Mouse (Mus musculus) layer of hippocampus, adult 9-11 months (tissue): ENCODE data around the gene Snca.

Experiments used
- DNase-seq: peaks from one replicate; pipeline ENCODE4 v3.0.0; 2022

Snca gene

GRCm38 (mm10) chr6:60829282-60829891 lies at the start of gene Snca:
TSS of gene Snca (minus strand) at chr6:60829855.
- peak; percentile 48 for DNase-seq

- DNase-seq, result peak; percentile 70
Measured at GRCm38 (mm10) chr6:60870126-60870525, 40.5 kb upstream of the Snca start.

GRCm38 (mm10) chr6:60856599-60856998 lies 26.9 kb upstream of the Snca start:
- peak; percentile 6 for DNase-seq

DNA sequence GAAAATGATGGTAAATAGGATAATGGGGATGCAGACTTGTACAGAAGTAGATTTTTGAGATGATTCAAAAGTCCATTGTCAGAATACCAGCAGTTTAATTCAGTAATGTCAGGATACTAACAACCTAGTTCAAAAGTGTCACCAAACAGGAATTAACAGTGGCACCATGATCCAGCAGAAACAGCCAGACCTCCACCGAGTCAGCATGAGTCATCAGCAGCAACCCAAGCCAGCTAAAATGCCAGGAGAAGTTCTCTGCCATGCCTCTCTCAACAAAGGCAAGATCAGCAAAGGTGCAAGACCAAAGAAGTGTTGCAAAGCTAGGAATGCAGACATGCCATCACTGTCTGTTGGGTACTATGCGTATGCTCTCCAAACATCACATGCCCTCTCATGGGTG lies 22.0 kb upstream of the Snca start:
- DNase-seq, result no peak

DNA sequence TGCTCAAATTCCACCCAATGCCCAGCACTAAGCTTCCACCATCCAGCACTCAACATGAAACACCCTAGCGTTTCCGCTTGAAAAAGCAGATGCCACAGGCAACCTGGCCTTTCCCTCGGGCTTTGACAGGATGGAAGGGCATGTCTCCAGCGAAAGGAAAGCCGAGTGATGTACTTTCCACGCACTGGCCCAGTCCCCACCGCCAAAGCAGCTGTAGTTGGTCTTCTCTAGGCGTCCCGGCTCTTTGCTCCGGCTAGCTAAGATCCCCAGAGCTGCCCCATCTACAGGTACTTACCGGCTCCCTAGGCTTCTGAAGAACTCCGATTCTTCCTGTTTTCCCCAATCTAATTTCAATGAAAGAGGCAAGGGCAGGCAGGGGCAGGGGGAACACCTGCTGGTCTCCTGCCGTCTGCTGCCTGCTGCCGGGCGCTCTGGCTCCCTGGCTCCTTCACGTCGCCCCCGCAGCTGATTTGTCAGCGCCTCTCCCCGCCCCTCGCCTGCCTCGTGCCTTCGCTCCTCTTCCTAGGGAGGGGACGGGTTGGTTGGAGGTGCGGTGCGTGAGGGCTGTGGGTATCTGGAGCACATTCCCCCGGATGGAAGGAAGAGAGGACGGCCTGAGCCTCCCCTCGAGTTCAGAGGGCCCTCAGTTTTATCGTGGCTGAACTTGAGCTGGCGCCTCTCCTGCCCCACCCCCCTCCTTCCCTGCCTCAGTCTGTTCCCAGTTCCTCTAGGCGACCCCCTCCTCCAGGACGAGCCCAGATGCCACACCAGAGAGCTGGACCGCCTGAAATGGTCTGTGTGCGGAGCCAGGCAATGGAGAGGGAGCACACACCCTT lies 1.0 kb downstream of the Snca start:
- peak; percentile 85 for DNase-seq

- no peak for DNase-seq
Measured at GRCm38 (mm10) chr6:60828047-60828428, 1.6 kb downstream of the Snca start.

DNA sequence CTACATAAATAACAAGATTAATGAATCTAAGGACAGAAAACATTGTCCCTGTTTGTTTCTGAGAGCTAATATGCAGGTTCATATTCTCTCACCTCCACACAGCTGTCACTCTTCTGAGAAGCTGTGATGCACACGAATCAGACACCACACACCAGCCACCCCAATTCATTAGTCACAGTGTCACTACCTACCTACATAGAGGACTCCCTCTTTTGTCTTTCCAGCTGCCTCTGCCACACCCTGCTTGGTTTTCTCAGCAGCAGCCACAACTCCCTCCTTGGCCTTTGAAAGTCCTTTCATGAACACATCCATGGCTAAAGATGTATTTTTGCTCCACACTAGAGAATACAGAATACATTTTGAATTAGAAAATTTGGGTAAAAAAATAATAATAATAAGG lies 2.4 kb downstream of the Snca start:
- no peak for DNase-seq

DNA sequence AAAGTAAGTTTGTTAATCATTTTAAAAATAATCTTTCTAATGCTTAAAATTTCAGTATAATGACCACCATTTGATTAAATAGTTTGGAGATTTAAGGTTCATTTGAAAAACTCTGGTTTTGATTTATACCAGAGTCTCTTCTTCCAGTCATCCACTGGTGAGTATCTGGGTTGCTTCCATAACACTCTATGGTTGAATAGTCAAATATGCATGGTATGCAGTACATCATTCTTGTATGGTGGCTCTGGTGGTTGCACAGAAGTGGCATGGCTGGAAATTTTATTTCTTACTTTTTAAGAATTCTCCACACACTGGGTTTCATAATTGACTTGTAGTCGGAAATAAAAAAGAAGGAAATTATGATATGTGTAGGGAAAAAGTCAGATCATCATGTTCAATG lies 10.4 kb downstream of the Snca start:
- no peak for DNase-seq

DNA sequence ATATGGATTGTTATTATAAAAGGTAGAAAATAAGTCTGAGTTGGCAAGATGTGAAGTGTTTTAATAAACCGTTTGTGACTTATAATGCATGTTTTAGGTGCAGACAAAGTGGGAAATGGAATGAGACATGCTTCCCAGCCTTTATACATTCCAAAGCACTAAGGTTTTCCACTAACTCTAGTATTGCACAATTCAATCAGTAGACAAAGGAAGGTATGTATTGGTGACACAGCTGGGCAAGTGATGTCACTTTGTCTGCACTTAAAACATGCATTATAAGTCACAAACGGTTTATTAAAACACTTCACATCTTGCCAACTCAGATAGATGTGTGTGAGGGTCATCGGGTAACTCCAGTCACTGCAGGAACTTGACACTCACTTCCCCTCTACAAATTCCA lies 16.1 kb downstream of the Snca start:
- DNase-seq, result no peak

GRCm38 (mm10) chr6:60798266-60798665 lies 31.4 kb downstream of the Snca start:
- no peak for DNase-seq

DNA sequence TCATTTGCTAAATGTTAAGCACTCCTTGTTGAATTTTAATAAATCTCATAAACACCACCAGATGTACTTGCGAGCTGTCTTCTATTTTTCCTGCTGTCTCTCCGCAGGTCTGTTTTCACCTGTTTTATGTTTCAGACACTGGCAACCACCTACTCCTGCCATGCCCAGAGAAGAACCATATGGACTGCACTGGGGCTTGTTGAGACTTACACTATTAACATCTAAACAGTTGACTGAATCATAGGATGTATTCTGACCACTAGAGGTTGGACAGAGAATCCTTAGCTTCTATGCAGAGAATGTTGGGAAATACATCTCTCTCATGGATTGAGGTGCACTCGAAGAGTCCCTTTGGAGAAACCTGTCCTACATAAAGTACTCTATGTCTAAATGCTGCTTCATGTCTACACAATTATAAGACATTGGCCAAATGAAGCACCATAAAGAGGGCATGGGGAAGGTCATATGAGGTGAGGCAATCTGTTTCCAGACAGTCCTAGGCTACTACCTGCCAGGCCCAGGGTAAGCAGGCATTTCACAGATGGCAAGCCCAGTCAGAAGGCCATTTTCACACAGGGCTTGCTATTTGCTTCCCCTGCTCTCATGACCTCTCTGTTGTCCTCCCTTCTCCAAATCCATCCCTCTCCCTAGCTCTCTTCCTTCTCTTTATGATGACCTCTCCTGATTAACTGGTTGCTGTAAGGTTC lies 35.8 kb downstream of the Snca start:
- no peak for DNase-seq

DNA sequence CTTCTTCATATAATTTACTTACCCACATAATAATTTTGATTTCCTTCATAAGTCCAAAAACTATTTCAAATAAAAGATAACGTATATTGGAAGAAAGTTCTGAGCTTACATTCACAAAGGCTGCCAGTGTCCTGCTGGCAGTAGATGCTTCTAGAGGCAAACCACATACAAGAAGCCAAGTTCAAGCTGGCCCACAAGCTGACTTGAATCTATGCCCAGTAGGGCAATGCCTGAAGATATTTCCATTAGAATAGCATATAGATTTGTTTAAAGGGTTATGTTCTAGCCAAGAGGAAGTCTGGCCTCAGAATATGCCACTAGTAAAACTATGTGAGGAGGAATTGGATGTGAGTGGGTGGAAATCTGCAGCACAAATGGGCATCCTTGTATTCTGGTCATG lies 42.7 kb downstream of the Snca start:
- no peak for DNase-seq

DNA sequence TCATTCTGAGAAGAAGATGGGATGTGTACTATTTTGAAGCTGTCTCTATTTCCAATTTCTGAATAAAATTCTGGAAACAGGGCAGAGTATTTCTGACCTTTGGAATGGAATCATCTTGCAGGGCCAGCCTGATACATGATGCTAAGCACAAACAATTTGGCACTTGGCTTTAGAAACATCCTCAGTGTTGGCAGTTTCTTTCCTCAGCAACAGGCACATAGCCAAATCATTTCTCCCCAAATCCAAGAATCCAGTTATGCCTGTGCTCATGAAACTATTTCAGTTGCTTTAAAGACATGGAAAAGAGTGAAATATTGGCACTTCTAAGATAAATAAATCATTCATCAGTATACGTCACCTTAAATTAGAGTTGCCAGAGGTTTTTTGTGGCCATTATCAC lies 57.8 kb downstream of the Snca start:
- peak; percentile 11 for DNase-seq

GRCm38 (mm10) chr6:60765696-60766095 lies 64.0 kb downstream of the Snca start:
- DNase-seq, result peak; percentile 14

- no peak for DNase-seq
Measured at GRCm38 (mm10) chr6:60762864-60763263, 66.8 kb downstream of the Snca start.

DNA sequence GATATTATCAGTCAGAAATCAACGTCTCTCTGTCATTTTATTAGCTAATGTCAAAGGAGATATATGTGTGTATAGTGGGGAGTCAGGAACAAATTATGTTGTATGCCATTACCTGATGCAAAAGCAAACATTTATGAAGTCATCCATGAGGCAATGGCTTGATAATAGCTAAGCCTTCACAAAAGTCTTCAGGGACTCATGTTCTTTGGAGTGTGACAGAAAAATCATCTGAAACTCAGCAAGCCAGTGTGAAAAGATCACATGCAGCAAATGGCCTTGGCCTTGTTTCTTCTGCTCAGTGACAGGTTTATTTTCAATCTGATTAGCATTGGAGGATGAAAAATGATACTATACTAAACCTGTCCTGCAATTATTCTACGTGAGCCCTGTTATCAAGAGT lies 67.9 kb downstream of the Snca start:
- no peak for DNase-seq

- no peak for DNase-seq
Measured at GRCm38 (mm10) chr6:60754975-60755374, 74.7 kb downstream of the Snca start.

DNA sequence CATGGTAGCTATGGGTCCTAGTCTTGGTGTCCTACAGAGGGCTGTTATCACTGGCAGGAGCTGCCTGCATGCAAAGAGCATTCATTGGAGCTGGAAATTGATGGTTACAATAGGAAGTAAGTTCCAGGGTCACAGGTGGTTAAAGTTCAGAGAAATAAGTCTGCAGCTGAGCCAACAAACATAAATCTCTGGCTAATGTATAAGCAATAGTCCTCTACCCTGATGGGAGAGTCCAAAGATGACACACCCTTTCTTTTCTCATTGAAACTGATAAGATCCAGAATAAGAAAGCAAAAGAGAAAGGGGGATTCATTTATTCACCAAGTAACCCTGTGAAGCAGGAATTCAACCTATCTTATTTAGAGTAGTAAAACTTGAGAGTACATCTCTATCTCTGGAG lies 83.7 kb downstream of the Snca start:
- no peak for DNase-seq

DNA sequence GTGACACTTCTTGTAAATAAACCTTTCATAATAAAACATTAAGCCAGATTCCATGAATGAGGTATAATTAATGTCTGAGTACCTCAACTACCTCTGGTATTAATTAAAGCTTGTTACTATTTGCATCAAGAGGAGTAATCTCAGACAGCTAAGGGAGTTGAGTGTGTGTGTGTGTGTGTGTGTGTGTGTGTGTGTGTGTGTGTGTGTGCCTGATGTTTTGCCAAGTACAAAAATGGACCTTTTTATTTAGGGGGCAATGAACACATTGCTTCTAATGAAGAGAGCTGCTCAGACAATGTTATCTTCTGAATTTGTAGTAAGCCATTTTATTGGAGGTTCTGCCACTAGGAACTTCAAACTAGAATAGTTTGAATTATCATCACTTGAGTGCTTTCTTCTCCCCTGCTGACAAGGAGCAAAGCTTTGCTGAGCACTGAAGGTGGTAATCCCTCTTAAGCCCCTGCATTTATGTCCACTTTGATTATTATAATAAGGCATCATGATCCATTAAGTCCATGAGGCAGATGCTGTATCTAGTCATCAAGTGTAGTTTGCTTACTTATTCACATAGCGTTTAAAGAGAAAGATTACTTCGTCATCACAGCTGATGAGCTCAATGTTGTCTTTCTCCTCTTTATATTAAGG lies 88.1 kb downstream of the Snca start:
- DNase-seq, result no peak

DNA sequence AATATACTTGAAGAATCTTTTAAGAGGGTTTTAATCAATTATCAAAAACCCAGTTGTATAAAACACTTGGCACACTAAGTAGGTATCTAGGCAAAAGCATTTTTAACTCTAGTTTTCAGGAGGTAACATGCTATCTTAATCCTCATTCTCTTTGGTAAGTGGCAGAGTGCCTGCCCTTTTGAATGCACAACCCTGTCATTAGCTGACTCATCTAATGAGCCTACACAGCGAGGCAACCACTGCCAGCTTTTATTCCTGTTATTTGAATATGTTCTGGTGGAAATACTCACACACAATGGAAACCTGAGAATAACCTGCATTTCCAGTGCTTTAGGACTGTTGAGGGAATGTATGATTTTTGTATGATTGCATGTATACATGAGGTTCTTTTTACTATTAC lies 89.9 kb downstream of the Snca start:
- peak; percentile 23 for DNase-seq

- no peak for DNase-seq
Measured at GRCm38 (mm10) chr6:60731164-60731563, 98.5 kb downstream of the Snca start.

- no peak for DNase-seq
Measured at GRCm38 (mm10) chr6:60724110-60724829, 105.4 kb downstream of the Snca start.

- peak; percentile 25 for DNase-seq
Measured at GRCm38 (mm10) chr6:60717566-60717965, 112.1 kb downstream of the Snca start.
